Mouse (Mus musculus) midbrain, embryonic 11.5 days (tissue): Measurements from ENCODE around the gene Cd160. TPM values are rescaled to one million over a fixed set of nuclear protein-coding genes. Genes with fewer than 3 reads are reported as not detected.

Experiments
- ATAC-seq: fragments of 200-750 bp; cut with Nextera tagmentation; 2 replicates; pipeline ENCODE4 v1.8.0; 2017; ENCODE audit warnings: moderate TSS enrichment, moderate library complexity; ENCODE audit not compliant: low FRiP score
- DNase-seq: peaks from one replicate; pipeline ENCODE4 v3.0.0; 2015; ENCODE audit warnings: low spot score; ENCODE audit errors: missing footprints
- H3K27ac ChIP-seq: fragments of 300-500 bp; sonication (generic); 2 replicates; pipeline ENCODE4 v1.5.1; 2014; ENCODE audit warnings: low read depth, low read length
- H3K27me3 ChIP-seq: fragments of 300-500 bp; sonication (generic); 2 replicates; pipeline ENCODE4 v1.6.1; 2014; ENCODE audit warnings: mild to moderate bottlenecking, low read length, moderate library complexity, mixed read lengths; ENCODE audit not compliant: control insufficient read depth, insufficient read depth
- H3K36me3 ChIP-seq: fragments of 300-500 bp; sonication (generic); 2 replicates; pipeline ENCODE4 v1.6.1; 2014; ENCODE audit warnings: mild to moderate bottlenecking, low read length, moderate library complexity, mixed read lengths; ENCODE audit not compliant: control insufficient read depth, insufficient read depth
- H3K4me1 ChIP-seq: fragments of 300-500 bp; sonication (generic); 2 replicates; pipeline ENCODE4 v1.6.1; 2014; ENCODE audit warnings: low read length; ENCODE audit not compliant: control insufficient read depth, insufficient read depth
- H3K4me2 ChIP-seq: fragments of 300-500 bp; sonication (generic); 2 replicates; pipeline ENCODE4 v1.6.1; 2014; ENCODE audit warnings: mild to moderate bottlenecking, moderate library complexity
- H3K4me3 ChIP-seq: fragments of 300-500 bp; sonication (generic); 2 replicates; pipeline ENCODE4 v1.5.1; 2014; ENCODE audit warnings: low read depth, low read length
- H3K9ac ChIP-seq: fragments of 300-500 bp; sonication (generic); 2 replicates; pipeline ENCODE4 v1.6.1; 2014; ENCODE audit warnings: low read length
- H3K9me3 ChIP-seq: fragments of 300-500 bp; sonication (generic); 2 replicates; pipeline ENCODE4 v1.6.1; 2016; ENCODE audit warnings: low read length; ENCODE audit not compliant: control insufficient read depth
- WGBS: fragments of 180-500 bp; shearing (Covaris S2); extraction: QIAGEN DNeasy Blood & Tissue Kit; methylation state at CpG from one replicate; pipeline ENCODE4 v1.1.7; 2014; 5-methylcytosine and 5-hydroxymethylcytosine counted together
- polyA plus RNA-seq: library from polyadenylated mRNA; unstranded; fragments of >200 nt; fragmentation: Nextera tagmentation; extraction: Ambion mirVana; gene quantifications from 2 replicates; pipeline ENCODE4 v1.2.1, GENCODE M21; 2014

Gene Cd160
- polyA plus RNA-seq, 1 experiment from 2014 or later, result 0.12 TPM

DNA sequence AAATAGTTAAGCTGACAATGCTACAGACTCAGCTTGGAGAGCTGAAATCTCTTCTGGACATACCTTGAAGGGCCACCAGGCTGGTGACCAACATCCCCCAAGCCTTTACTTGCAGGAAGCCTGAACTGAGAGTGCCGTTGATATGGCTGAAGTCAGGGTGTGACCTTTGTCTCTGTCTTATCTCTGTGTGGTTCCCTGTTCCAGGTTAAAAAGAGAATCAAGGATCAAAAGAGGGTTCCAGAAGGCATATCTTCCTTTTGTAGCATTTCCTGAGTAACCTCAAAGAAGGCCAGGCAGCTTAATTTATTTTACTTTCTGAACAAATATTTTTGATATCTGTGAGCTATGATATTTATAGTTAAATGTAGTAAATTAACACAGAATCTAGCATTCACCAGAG, 26.9 kb downstream of the Cd160 start:
- WGBS, result 76% methylated on average over 1 of the region's 1 CpGs
- DNase-seq, result no peak
- H3K4me3 ChIP-seq, result no peak overlapping the region
- H3K27me3 ChIP-seq, result no peaks in the 10 kb centered on the region
- H3K9me3 ChIP-seq, result no peaks in the 10 kb centered on the region
- H3K4me1 ChIP-seq, result no peaks in the 10 kb centered on the region
- H3K27ac ChIP-seq, result no peak overlapping the region
- no peak overlapping the region for H3K4me2 ChIP-seq
- H3K36me3 ChIP-seq, result no peaks in the 10 kb centered on the region
- H3K9ac ChIP-seq, result no peak overlapping the region
- ATAC-seq, result no peak

GRCm38 (mm10) chr3:96800254-96800653, 28.9 kb downstream of the Cd160 start:
- H3K36me3 ChIP-seq, result no peaks in the 10 kb centered on the region
- no peaks in the 10 kb centered on the region for H3K27me3 ChIP-seq
- H3K4me1 ChIP-seq, result no peaks in the 10 kb centered on the region
- H3K4me3 ChIP-seq, result no peak overlapping the region
- no peak for DNase-seq
- ATAC-seq, result no peak
- no peak overlapping the region for H3K27ac ChIP-seq
- no peak overlapping the region for H3K9ac ChIP-seq
- no peak overlapping the region for H3K4me2 ChIP-seq
- 89% methylated on average over 11 of the region's 11 CpGs for WGBS
- no peaks in the 10 kb centered on the region for H3K9me3 ChIP-seq

DNA sequence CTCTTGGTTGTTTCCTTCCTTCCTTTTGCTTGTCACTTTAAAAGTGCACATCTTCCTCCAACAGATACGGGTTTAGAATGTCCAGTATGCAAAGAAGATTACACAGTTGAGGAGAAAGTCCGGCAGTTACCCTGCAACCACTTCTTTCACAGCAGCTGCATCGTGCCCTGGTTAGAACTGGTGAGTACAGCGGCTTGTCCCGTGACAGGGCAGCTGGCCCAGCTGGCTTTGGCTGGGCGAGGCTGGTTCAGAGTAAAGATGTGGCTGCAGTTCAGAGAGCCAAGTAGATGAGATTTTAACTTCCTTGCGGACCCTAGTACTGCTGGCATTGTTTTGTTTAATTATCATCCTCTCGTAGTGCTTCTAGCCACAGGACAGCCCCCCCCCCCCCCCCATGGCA, 40.6 kb downstream of the Cd160 start:
- Histone ChIP-seq H3K27ac (no peak overlapping the region), H3K4me3 (no peak overlapping the region), H3K27me3 (no peaks in the 10 kb centered on the region), H3K4me2 (no peak overlapping the region), H3K36me3 (peaks cover 3% of the 10 kb centered on the region; the same call in 1 of the 2 replicates), H3K9me3 (no peaks in the 10 kb centered on the region), H3K4me1 (no peaks in the 10 kb centered on the region), H3K9ac (no peak overlapping the region)
- DNase-seq (no peak), ATAC-seq (no peak)
- 89% methylated on average over 8 of the region's 8 CpGs for WGBS

DNA sequence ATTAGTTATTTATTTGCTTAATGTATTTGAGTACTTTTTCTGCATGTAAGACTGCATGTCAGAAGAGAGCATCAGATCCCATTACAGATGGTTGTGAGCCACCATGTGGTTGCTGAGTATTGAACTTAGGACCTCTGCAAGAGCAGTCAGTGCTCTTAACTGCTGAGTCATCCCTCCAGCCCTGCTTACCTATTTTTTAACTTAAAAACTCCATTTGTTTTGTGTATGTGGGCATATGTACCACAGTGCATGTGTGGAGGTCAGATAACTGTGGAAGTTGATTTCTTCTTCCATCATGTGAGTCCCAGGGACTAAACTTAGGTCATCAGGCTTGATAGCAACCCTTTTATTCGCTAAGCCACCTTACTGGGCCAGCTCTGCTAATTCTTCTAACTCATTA, 41.4 kb downstream of the Cd160 start:
- H3K36me3 ChIP-seq, result peaks cover 3% of the 10 kb centered on the region; the same call in 1 of the 2 replicates
- WGBS, result 95% methylated on average over 1 of the region's 1 CpGs

DNA sequence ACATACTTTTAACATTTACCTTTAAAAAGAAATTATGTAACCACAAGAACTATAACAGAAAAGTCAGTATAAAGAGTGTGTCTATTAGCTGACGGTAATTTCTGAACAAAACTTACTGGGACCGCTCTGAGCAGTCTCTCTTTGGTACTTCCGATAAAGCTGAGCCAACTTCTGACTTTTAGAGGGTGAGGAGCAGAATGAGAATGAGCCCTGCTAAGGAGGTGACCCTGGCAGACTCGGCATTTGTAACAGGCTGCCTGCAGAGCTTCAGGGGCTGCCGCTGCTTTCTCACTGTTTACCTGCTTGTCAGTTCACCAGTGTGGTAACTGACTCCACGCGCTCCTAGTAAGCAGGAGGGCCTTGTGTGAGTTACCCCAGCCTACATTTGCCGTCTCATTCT, 46.9 kb downstream of the Cd160 start:
- H3K4me1 ChIP-seq, result no peaks in the 10 kb centered on the region
- no peaks in the 10 kb centered on the region for H3K27me3 ChIP-seq
- ATAC-seq, result no peak
- 82% methylated on average over 8 of the region's 8 CpGs for WGBS
- no peak for DNase-seq
- no peaks in the 10 kb centered on the region for H3K9me3 ChIP-seq
- no peak overlapping the region for H3K4me3 ChIP-seq
- no peak overlapping the region for H3K27ac ChIP-seq
- H3K36me3 ChIP-seq, result no peaks in the 10 kb centered on the region
- H3K4me2 ChIP-seq, result no peak overlapping the region
- no peak overlapping the region for H3K9ac ChIP-seq

More for the DNA sequence above, 41.4 kb downstream of the Cd160 start:
- Histone ChIP-seq H3K4me2 (no peak overlapping the region), H3K27me3 (no peaks in the 10 kb centered on the region), H3K4me3 (no peak overlapping the region), H3K9ac (no peak overlapping the region), H3K27ac (no peak overlapping the region), H3K9me3 (no peaks in the 10 kb centered on the region), H3K4me1 (no peaks in the 10 kb centered on the region)
- ATAC-seq (no peak), DNase-seq (no peak)

GRCm38 (mm10) chr3:96777120-96777519, 52.0 kb downstream of the Cd160 start:
- no peak overlapping the region for H3K4me2 ChIP-seq
- no peak overlapping the region for H3K4me3 ChIP-seq
- H3K9me3 ChIP-seq, result no peaks in the 10 kb centered on the region
- no peak overlapping the region for H3K27ac ChIP-seq
- WGBS, result 88% methylated on average over 3 of the region's 3 CpGs
- no peaks in the 10 kb centered on the region for H3K36me3 ChIP-seq
- no peak for DNase-seq
- ATAC-seq, result no peak
- H3K4me1 ChIP-seq, result no peaks in the 10 kb centered on the region
- no peaks in the 10 kb centered on the region for H3K27me3 ChIP-seq
- no peak overlapping the region for H3K9ac ChIP-seq

DNA sequence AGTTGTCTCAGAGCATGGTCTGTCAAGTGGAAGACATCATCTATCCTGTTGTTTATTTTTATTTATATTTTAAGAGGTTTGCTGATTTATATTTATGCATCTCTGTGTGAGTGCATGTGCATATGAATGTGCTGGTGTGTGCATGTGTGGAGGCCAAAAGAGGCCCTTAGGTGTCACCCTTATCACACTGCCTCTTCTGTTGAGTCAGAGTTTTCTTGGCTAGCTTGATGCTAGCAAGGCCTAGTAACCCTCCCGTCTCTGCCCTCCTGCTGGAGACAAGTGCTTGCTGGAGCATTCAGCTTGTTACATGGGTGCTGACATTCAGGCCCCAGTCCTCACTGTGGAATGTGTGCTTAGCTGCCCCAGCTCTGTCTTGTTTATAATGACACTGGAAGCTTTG, 56.2 kb downstream of the Cd160 start:
- 64% methylated on average over 1 of the region's 1 CpGs for WGBS
- ATAC-seq, result no peak

GRCm38 (mm10) chr3:96769971-96770370, 59.2 kb downstream of the Cd160 start:
- no peak overlapping the region for H3K4me3 ChIP-seq
- no peak overlapping the region for H3K4me2 ChIP-seq
- ATAC-seq (no peak), DNase-seq (no peak)
- H3K27ac ChIP-seq, result no peak overlapping the region
- H3K9me3 ChIP-seq, result no peaks in the 10 kb centered on the region
- no peaks in the 10 kb centered on the region for H3K27me3 ChIP-seq
- peaks cover 3% of the 10 kb centered on the region; the same call in 1 of the 2 replicates for H3K4me1 ChIP-seq
- no peak overlapping the region for H3K9ac ChIP-seq
- WGBS, result 94% methylated on average over 5 of the region's 5 CpGs
- no peaks in the 10 kb centered on the region for H3K36me3 ChIP-seq

More for the DNA sequence above, 56.2 kb downstream of the Cd160 start:
- H3K27ac ChIP-seq, result no peak overlapping the region
- no peaks in the 10 kb centered on the region for H3K36me3 ChIP-seq
- DNase-seq, result no peak
- no peaks in the 10 kb centered on the region for H3K9me3 ChIP-seq
- H3K4me3 ChIP-seq, result no peak overlapping the region
- no peak overlapping the region for H3K4me2 ChIP-seq
- no peaks in the 10 kb centered on the region for H3K27me3 ChIP-seq
- H3K9ac ChIP-seq, result no peak overlapping the region
- no peaks in the 10 kb centered on the region for H3K4me1 ChIP-seq

- ATAC-seq (no peak), DNase-seq (no peak)
- Histone ChIP-seq H3K4me2 (no peak overlapping the region), H3K9me3 (no peaks in the 10 kb centered on the region), H3K27me3 (no peaks in the 10 kb centered on the region), H3K36me3 (no peaks in the 10 kb centered on the region), H3K9ac (no peak overlapping the region), H3K27ac (no peak overlapping the region), H3K4me3 (no peak overlapping the region), H3K4me1 (peaks cover 3% of the 10 kb centered on the region; the same call in 1 of the 2 replicates)
- 96% methylated on average over 1 of the region's 1 CpGs for WGBS
These were observed 64.6 kb downstream of the Cd160 start for GRCm38 (mm10) chr3:96764528-96764927.

DNA sequence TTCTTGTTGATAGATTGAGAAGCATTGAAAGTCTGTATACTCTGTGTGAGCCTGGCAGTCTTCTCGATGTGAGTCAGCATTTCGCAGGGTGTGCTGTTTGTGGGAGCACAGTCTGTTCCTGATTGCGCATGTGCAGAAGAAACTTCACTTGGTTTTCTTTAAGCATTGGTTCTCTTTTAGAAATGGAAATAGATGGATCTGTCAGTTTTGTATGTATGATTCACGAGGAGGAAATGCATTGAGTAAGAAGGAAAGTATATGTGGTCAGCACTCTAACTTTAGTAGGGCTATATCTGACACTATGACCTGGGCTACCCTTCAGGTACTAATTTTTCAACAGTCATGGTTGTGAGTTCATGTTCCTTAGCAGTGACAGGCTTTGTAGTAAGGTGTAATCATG, 69.5 kb downstream of the Cd160 start:
- Histone ChIP-seq H3K36me3 (no peaks in the 10 kb centered on the region), H3K9me3 (no peaks in the 10 kb centered on the region), H3K4me3 (no peak overlapping the region), H3K9ac (no peak overlapping the region), H3K27ac (no peak overlapping the region), H3K4me2 (no peak overlapping the region), H3K27me3 (no peaks in the 10 kb centered on the region), H3K4me1 (no peaks in the 10 kb centered on the region)
- ATAC-seq, result no peak
- no peak for DNase-seq
- 94% methylated on average over 4 of the region's 4 CpGs for WGBS
